Mouse (Mus musculus): ENCODE results near the gene Ankrd55.
"Not testable (repeated sequence)": the region's sequence is repeated elsewhere in the genome, so short reads cannot be mapped to it uniquely, and the experiment has no call there.

Ankrd55 gene

GRCm38 (mm10) chr13:112411216-112411822 is 123.1 kb downstream of the Ankrd55 start:
- no peak for DNase-seq (ENCODE audit: low read depth, low spot score)

GRCm38 (mm10) chr13:112412251-112412650 is 124.0 kb downstream of the Ankrd55 start:
- no peak for DNase-seq (ENCODE audit: low read depth, low spot score)

- no peak for DNase-seq (ENCODE audit: low read depth, low spot score)
Measured at GRCm38 (mm10) chr13:112412824-112413223, 124.6 kb downstream of the Ankrd55 start.

GRCm38 (mm10) chr13:112413611-112414010 is 125.4 kb downstream of the Ankrd55 start:
- DNase-seq (ENCODE audit: low read depth, low spot score): no peak

GRCm38 (mm10) chr13:112415896-112416295 is 127.6 kb downstream of the Ankrd55 start:
- DNase-seq (ENCODE audit: low read depth, low spot score): no peak

GRCm38 (mm10) chr13:112416410-112417162 is 128.3 kb downstream of the Ankrd55 start:
- DNase-seq (ENCODE audit: low read depth, low spot score): no peak

- DNase-seq (ENCODE audit: low read depth, low spot score): no peak
Measured at GRCm38 (mm10) chr13:112417163-112417523, 128.9 kb downstream of the Ankrd55 start.

GRCm38 (mm10) chr13:112417861-112418423 is 129.7 kb downstream of the Ankrd55 start:
- DNase-seq (ENCODE audit: low read depth, low spot score): no peak

- no peak for DNase-seq (ENCODE audit: low read depth, low spot score)
Measured at GRCm38 (mm10) chr13:112418595-112418994, 130.3 kb downstream of the Ankrd55 start.

GRCm38 (mm10) chr13:112424212-112424611 is 136.0 kb downstream of the Ankrd55 start:
- DNase-seq (ENCODE audit: low read depth, low spot score): no peak

- DNase-seq (ENCODE audit: low read depth, low spot score): no peak
Measured at GRCm38 (mm10) chr13:112424635-112425034, 136.4 kb downstream of the Ankrd55 start.

GRCm38 (mm10) chr13:112425181-112425654 is 137.0 kb downstream of the Ankrd55 start:
- DNase-seq (ENCODE audit: low read depth, low spot score): no peak

GRCm38 (mm10) chr13:112426265-112427135 is 138.2 kb downstream of the Ankrd55 start:
- no peak for DNase-seq (ENCODE audit: low read depth, low spot score)

- not testable (repeated sequence) for DNase-seq (ENCODE audit: low read depth, low spot score)
Measured at GRCm38 (mm10) chr13:112427136-112427470, 138.9 kb downstream of the Ankrd55 start.

- DNase-seq (ENCODE audit: low read depth, low spot score): no peak
Measured at GRCm38 (mm10) chr13:112427521-112427920, 139.3 kb downstream of the Ankrd55 start.

GRCm38 (mm10) chr13:112433271-112433670 is 145.0 kb downstream of the Ankrd55 start:
- no peak for DNase-seq (ENCODE audit: low read depth, low spot score)

Measured in c-Kit-negative CD71-positive TER-119-positive erythroid progenitor cells, embryonic 14.5 days (primary cell).